In the genomic region with DNA sequence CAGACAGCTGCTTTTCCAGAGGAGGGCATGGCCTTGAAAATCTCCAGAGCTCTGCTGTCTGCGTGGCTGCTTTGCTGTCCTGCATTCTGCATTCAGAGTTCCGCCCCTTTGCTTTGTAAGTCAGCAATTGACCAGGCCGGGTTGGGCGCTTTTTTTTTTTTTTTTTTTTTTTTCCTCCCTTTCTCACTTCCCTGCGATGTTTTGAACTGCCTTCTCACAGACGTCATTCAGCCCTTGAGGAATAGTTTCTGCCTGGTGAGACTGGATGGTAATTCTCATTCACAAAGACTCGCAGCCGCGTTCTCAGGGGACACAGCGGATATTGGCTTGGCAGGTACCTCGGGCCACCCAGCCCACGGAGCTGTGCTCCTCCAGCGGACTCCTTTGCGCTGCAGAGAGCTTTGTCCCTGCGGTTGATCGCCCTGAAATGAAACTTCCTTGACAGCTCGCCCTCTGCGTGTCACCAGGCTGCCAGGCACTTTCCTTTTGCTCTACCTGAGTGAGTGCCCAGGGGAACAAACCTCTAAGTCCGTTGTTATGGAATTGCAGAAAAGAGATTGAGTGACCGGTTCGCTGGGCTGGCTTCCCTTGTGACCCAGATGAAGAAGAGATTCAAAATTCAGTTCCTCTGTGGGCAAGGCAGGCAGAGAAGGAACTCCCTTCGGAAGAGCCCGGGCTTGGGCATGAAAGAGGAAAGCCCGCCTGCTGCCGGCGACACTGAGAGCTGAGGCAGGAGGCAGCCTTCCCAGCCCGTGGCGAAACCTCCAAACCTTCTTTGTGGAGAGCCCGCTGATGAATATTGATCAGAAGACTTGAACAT, we compare ENCODE assay signal across 8 mouse cellular contexts.
DNase-seq lines count a peak whose midpoint lies in the region; ATAC-seq and TF ChIP-seq lines count a peak whose summit lies in the region.

No protein-coding gene starts in this region.

- peaks cover 14% of the 10 kb centered on the region for H3K4me1 ChIP-seq in forebrain, embryonic 13.5 days
- H3K4me1 ChIP-seq in lung, postnatal 0 days (ENCODE audit: insufficient read depth, low read depth, low read length): no peaks in the 10 kb centered on the region
- H3K4me1 ChIP-seq in olfactory bulb, adult 2 months (ENCODE audit: control insufficient read depth, insufficient read depth, low read length): peaks cover 6% of the 10 kb centered on the region

- peak; percentile 74 for ATAC-seq in forebrain, embryonic 13.5 days
- peak; percentile 70 for ATAC-seq in lung, postnatal 0 days

- peak overlapping the region; percentile 48; the same call in 1 of the 2 replicates for H3K27ac ChIP-seq in forebrain, embryonic 13.5 days
- peak overlapping the region; percentile 70 for H3K27ac ChIP-seq in lung, postnatal 0 days (ENCODE audit: low read length)
- H3K27ac ChIP-seq in olfactory bulb, adult 2 months (ENCODE audit: insufficient read depth, low read depth, low read length): no peak overlapping the region

- peak; percentile 47 for TF ChIP-seq CTCF in lung, postnatal 0 days (IDR thresholded peaks at IDR 0.05)
- no peak for TF ChIP-seq CTCF in olfactory bulb, adult 2 months (IDR thresholded peaks at IDR 0.05; ENCODE audit: insufficient read depth, low read depth, low read length)

- under 1% methylated on average over 29 of the region's 29 CpGs for WGBS in forebrain, embryonic 13.5 days
- WGBS in lung, postnatal 0 days: 2% methylated on average over 28 of the region's 29 CpGs
- WGBS in olfactory bulb, adult 2 months: 20% methylated on average over 29 of the region's 29 CpGs

- H3K9me3 ChIP-seq in forebrain, embryonic 13.5 days (replicated peaks): no peaks in the 10 kb centered on the region
- H3K9me3 ChIP-seq in lung, postnatal 0 days (ENCODE audit: low read length): no peaks in the 10 kb centered on the region

- no peak for TF ChIP-seq EP300 in lung, postnatal 0 days (IDR thresholded peaks at IDR 0.05)

- H3K27me3 ChIP-seq in forebrain, embryonic 13.5 days: no peaks in the 10 kb centered on the region
- H3K27me3 ChIP-seq in lung, postnatal 0 days (replicated peaks; ENCODE audit: insufficient read depth, low read length): no peaks in the 10 kb centered on the region

- intact Hi-C loops in heart, postnatal 10 days (cut with DNase I): loop anchor here (2.0 to 5.0 kb wide), 4 partner anchors 21 to 68 kb away; no protein-coding TSS in a partner anchor

- peak; percentile 85 for DNase-seq in MN1 (ENCODE audit: low spot score)
- DNase-seq in cerebellum, adult 11 months: peak; percentile 15
- DNase-seq in heart, postnatal 10 days: peak; percentile 69 to 71
- peak; percentile 49 to 62 for DNase-seq in kidney, postnatal 4 days
- peak; percentile 73 for DNase-seq in lung, postnatal 0 days (ENCODE audit: low spot score)
- DNase-seq in thymus, postnatal 36 days: peak; percentile 18 to 36

- no peaks in the 10 kb centered on the region for H3K36me3 ChIP-seq in forebrain, embryonic 13.5 days (ENCODE audit: poor library complexity, severe bottlenecking)
- no peaks in the 10 kb centered on the region for H3K36me3 ChIP-seq in lung, postnatal 0 days (ENCODE audit: insufficient read depth, low read length)

- peak overlapping the region; percentile 73 for H3K9ac ChIP-seq in forebrain, embryonic 13.5 days
- H3K9ac ChIP-seq in lung, postnatal 0 days (replicated peaks; ENCODE audit: low read depth): peak overlapping the region; percentile 58

- peak overlapping the region; percentile 83 for H3K4me2 ChIP-seq in forebrain, embryonic 13.5 days
- peak overlapping the region; percentile 58 for H3K4me2 ChIP-seq in lung, postnatal 0 days (replicated peaks; ENCODE audit: low read depth, low read length)

- peak overlapping the region; percentile 50 for H3K4me3 ChIP-seq in forebrain, embryonic 13.5 days
- peak overlapping the region; percentile 48 for H3K4me3 ChIP-seq in lung, postnatal 0 days (ENCODE audit: low read depth, low read length)
- peak overlapping the region; percentile 38 for H3K4me3 ChIP-seq in olfactory bulb, adult 2 months (ENCODE audit: insufficient read depth, low read depth, low read length)

- no peak for TF ChIP-seq POLR2A in olfactory bulb, adult 2 months (IDR thresholded peaks at IDR 0.05; ENCODE audit: insufficient read depth, low read depth, low read length)

Comparison
In these comparisons a context has a peak if more than half of its experiments do, and no peak if none do; other contexts are left out.
1. DNase-seq: peak in every context shown above with its lines; median percentile 85 in MN1; 73 in lung, postnatal 0 days; 70 in heart, postnatal 10 days; 56 in kidney, postnatal 4 days; 27 in thymus, postnatal 36 days; 15 in cerebellum, adult 11 months.